Mouse (Mus musculus) spleen, adult 2 months (tissue): Measurements from ENCODE around the gene Lenep. TPM values are rescaled to one million over a fixed set of nuclear protein-coding genes. Genes with fewer than 3 reads are reported as not detected.

ENCODE experiments used
- DNase-seq, 2 experiments: peaks; one replicate each; pipeline versions ENCODE4 v3.0.0 to v3.0.0-alpha.2; 2012 to 2021; ENCODE audit warnings: low spot score in 2 of 2, low read depth in 1 of 2
- H3K27ac ChIP-seq: fragments of 200-500 bp; 2 replicates; pipeline ENCODE4 v1.5.1; 2012; ENCODE audit warnings: low read length, inconsistent platforms; ENCODE audit not compliant: insufficient read depth
- H3K27me3 ChIP-seq: fragments of 200-500 bp; 2 replicates; pipeline ENCODE4 v1.6.1; 2012; ENCODE audit warnings: mild to moderate bottlenecking, moderate library complexity, low read length, inconsistent platforms; ENCODE audit not compliant: control insufficient read depth, insufficient read depth
- H3K36me3 ChIP-seq: fragments of 200-500 bp; 2 replicates; pipeline ENCODE4 v1.6.1; 2012; ENCODE audit warnings: mild to moderate bottlenecking, low read length, inconsistent platforms; ENCODE audit not compliant: control insufficient read depth, insufficient read depth
- H3K4me1 ChIP-seq: fragments of 200-500 bp; 2 replicates; pipeline ENCODE4 v1.6.1; 2011; ENCODE audit warnings: inconsistent platforms; ENCODE audit not compliant: control insufficient read depth, insufficient read depth, insufficient read length
- H3K4me3 ChIP-seq: fragments of 200-500 bp; 2 replicates; pipeline ENCODE4 v1.5.1; 2011; ENCODE audit warnings: mild to moderate bottlenecking, inconsistent platforms; ENCODE audit not compliant: insufficient read depth, insufficient read length; ENCODE audit errors: extremely low read depth
- CTCF ChIP-seq: fragments of 200-500 bp; IDR thresholded peaks from 2 replicates; pipeline ENCODE4 v1.5.1; 2011; ENCODE audit warnings: mild to moderate bottlenecking, inconsistent platforms; ENCODE audit not compliant: insufficient read depth, insufficient read length, insufficient replicate concordance; ENCODE audit errors: extremely low read depth
- POLR2A ChIP-seq: fragments of 200-500 bp; IDR thresholded peaks from 2 replicates; pipeline ENCODE4 v1.6.1; 2011; ENCODE audit warnings: low read depth, low read length, inconsistent platforms
- WGBS: fragments of 180-500 bp; shearing (Covaris S2); methylation state at CpG from one replicate; pipeline ENCODE4 v1.1.7; 2018; 5-methylcytosine and 5-hydroxymethylcytosine counted together
- polyA plus RNA-seq: library from polyadenylated mRNA; depleted of rRNA; stranded (reverse); fragments of >200 nt; gene quantifications from 2 replicates; pipeline ENCODE4 v1.2.3, GENCODE M21; 2012

Lenep gene
- polyA plus RNA-seq, 1 experiment, result 1.5 TPM

DNA sequence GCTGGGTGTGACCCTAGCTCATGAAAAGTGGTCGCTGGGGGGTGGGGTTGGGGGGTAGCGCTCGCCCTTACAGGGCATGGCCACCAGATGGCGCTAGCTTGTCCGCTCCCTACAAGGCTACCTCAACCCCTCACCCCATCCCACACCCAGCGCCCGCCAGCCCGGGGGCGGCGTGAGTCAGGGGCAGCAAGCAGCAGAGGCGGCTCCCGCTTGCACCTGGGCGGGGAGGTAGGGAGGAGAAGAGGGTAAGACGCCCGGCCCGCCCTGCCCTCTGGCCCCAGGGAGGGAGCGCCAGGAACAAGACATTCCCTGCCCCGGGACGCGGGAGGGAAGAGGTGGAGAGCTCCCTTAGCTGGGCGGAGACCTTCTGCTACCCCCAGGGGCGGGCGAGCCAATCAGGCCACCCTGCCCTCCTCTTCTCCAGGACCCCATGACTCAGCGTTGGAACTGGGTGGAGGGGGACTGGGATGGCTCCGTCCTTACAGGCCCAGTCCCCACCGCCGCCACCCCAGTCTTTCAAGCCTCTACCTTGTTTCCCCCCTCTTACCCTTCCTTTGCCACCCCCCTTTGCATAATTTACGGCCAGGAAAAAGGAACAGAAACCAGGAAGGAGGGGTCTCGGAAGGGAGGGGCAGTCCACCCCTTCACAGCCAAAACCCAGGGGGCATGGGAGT lies 24.1 kb downstream of the Lenep start:
- Histone ChIP-seq H3K36me3 (peaks cover 19% of the 10 kb centered on the region), H3K27ac (peak overlapping the region; percentile 69), H3K27me3 (no peaks in the 10 kb centered on the region), H3K4me3 (peak overlapping the region; percentile 49; the same call in 1 of the 2 replicates), H3K4me1 (peaks cover 19% of the 10 kb centered on the region)
- 4% methylated on average over 29 of the region's 29 CpGs for WGBS
- DNase-seq, result peak in 1 of 2 experiments; percentile 55
- TF ChIP-seq CTCF (peak; percentile 86), POLR2A (no peak)

- peaks cover 19% of the 10 kb centered on the region for H3K4me1 ChIP-seq
- TF ChIP-seq CTCF (no peak), POLR2A (no peak)
- H3K27ac ChIP-seq, result no peak overlapping the region
- H3K4me3 ChIP-seq, result no peak overlapping the region
- WGBS, result 86% methylated on average over 4 of the region's 4 CpGs
- H3K27me3 ChIP-seq, result no peaks in the 10 kb centered on the region
- DNase-seq, result no peak
- H3K36me3 ChIP-seq, result peaks cover 19% of the 10 kb centered on the region
Observed at GRCm38 (mm10) chr3:89377831-89378230, 24.8 kb downstream of the Lenep start.

GRCm38 (mm10) chr3:89373581-89374231 lies 28.9 kb downstream of the Lenep start:
- Histone ChIP-seq H3K4me3 (no peak overlapping the region), H3K27me3 (no peaks in the 10 kb centered on the region), H3K27ac (no peak overlapping the region), H3K36me3 (peaks cover 2% of the 10 kb centered on the region; the same call in 1 of the 2 replicates), H3K4me1 (peaks cover 6% of the 10 kb centered on the region)
- TF ChIP-seq POLR2A (no peak), CTCF (no peak)
- no peak for DNase-seq
- 57% methylated on average over 5 of the region's 5 CpGs for WGBS

DNA sequence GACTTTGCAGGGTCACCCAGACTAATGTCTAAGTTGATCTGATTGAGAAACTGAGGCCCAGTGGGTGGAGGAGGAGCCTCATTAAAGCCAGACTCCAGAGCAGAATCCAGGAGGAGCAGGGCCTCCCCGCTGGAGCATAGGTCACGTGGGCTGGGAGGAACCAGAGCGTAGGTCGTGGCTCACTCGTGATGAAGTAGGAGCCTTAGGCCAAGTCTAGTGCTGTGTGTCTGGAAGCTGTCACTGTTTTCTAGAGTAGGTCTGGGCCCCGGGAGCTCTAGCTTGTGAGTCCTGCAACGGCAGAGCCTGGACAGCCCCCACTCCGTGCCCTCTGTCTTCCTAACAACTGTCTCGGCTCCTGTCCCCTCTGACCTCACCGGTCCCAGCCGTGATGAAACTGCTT lies 35.3 kb downstream of the Lenep start:
- H3K27me3 ChIP-seq, result no peaks in the 10 kb centered on the region
- H3K36me3 ChIP-seq, result no peaks in the 10 kb centered on the region
- 81% methylated on average over 11 of the region's 11 CpGs for WGBS
- TF ChIP-seq POLR2A, result no peak
- TF ChIP-seq CTCF, result no peak
- no peaks in the 10 kb centered on the region for H3K4me1 ChIP-seq
- H3K27ac ChIP-seq, result no peak overlapping the region
- no peak overlapping the region for H3K4me3 ChIP-seq
- no peak for DNase-seq

DNA sequence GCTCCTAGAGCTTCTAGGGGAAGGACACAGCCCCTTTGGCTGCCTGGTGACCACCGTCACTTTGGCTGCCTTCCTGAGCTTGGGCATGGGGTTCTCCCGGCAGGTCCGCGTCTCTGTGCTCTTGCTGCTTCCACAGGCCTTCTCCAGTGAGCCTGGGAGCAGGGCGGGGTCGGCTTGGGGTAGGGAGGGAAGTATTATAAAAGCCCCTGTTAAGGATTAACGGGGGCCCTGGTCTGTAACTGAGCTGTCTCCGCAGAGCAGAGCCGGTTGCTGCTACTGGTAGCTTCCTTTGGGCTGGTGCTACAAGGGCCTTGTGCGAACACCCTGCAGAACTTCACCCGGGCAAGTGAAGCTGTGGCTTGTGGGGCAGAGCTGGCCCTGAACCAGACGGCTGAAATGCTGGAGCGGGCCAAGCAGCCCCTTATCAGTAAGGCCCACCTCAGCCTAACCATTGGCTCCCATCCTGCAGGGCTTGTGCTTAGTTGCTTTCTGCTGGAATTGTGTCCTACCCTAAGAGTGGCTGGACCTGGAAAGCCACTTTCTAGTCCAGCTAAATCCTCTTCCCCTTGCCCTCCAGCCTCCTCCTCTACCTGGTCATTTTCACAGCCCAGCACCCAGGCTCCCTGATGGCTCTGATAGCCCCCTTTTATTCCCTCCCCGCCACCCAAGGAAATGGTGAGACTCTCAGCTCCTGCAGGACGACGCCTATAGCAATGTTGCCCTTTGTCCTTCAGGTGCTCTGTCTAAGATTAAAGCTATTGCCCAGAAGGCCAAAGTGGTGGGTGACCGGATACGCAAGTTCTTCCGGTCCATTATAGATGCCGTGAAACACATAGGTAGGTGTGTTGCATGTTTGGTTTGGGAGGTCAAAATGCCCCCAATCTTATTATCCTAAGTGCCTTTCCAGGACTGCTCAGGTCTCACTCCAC lies 36.8 kb downstream of the Lenep start:
- H3K27me3 ChIP-seq, result no peaks in the 10 kb centered on the region
- no peaks in the 10 kb centered on the region for H3K36me3 ChIP-seq
- no peak for DNase-seq
- WGBS, result 89% methylated on average over 20 of the region's 20 CpGs
- H3K4me1 ChIP-seq, result no peaks in the 10 kb centered on the region
- no peak overlapping the region for H3K27ac ChIP-seq
- TF ChIP-seq POLR2A, result no peak
- no peak for TF ChIP-seq CTCF
- no peak overlapping the region for H3K4me3 ChIP-seq

DNA sequence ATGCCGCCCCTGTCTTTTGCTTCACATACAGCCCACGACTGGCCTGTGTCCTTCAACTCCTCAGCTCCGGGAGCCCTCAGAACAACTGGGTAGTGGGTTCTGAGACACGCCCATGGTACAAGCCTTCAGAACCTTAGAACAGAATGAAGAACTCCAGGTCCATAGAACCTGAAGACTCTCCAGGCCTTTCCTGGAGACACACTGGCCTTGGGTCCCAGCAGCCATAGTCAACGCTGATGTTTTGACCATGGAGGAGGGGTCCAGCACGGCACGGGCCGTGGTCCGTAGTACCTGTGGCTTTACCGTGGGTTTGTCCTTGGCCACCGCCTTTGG lies 37.5 kb downstream of the Lenep start, which contains the start of gene Dcst1:
Gene Dcst1 (minus strand): TSS at position 101 of the 333 bp plus-strand sequence.
- no peak within 1 kb of the TSS for H3K27ac ChIP-seq
- TF ChIP-seq POLR2A, result no peak
- TF ChIP-seq CTCF, result no peak
- DNase-seq, result no peak
- H3K4me3 ChIP-seq, result no peak within 1 kb of the TSS
- H3K4me1 ChIP-seq, result no peaks in the 10 kb centered on the region
- H3K27me3 ChIP-seq, result no peaks in the 10 kb centered on the region
- 90% methylated on average over 11 of the region's 11 CpGs for WGBS
- no peaks in the 10 kb centered on the region for H3K36me3 ChIP-seq
